Mouse (Mus musculus) gastrocnemius, postnatal 14 days (tissue): ENCODE results near the gene Pcsk2. TPM values are rescaled to one million over a fixed set of nuclear protein-coding genes. Genes with fewer than 3 reads are reported as not detected.

Source experiments
- DNase-seq: peaks from one replicate; pipeline ENCODE4 v3.0.0; 2021; ENCODE audit warnings: mixed read lengths
- intact Hi-C: fragments of 180-260 bp; cut with DNase I; formaldehyde crosslinking; loops from one replicate; pipeline ENCODE4 v1.15.1; 2025; ENCODE audit warnings: low total_unique reads
- total RNA-seq, 2 experiments: library from RNA; stranded (reverse); gene quantifications; 2 replicates each; pipeline ENCODE4 v1.2.3; 2021

The Pcsk2 gene
- total RNA-seq, 2 experiments from 2014 or later, result 0.18 to 0.35 TPM

- intact Hi-C loops, result no loop called here
- no peak for DNase-seq
Measured at GRCm38 (mm10) chr2:143713902-143714301, 167.9 kb downstream of the Pcsk2 start.

- no peak for DNase-seq
- intact Hi-C loops, result no loop called here
Measured at GRCm38 (mm10) chr2:143715110-143715509, 169.2 kb downstream of the Pcsk2 start.

GRCm38 (mm10) chr2:143723231-143723630, 177.3 kb downstream of the Pcsk2 start:
- intact Hi-C loops, result no loop called here
- no peak for DNase-seq

GRCm38 (mm10) chr2:143724101-143724500, 178.1 kb downstream of the Pcsk2 start:
- DNase-seq, result no peak
- intact Hi-C loops, result no loop called here

- intact Hi-C loops, result no loop called here
- no peak for DNase-seq
Measured at GRCm38 (mm10) chr2:143724720-143725119, 178.8 kb downstream of the Pcsk2 start.

- intact Hi-C loops, result no loop called here
- no peak for DNase-seq
Measured at GRCm38 (mm10) chr2:143732501-143732900, 186.5 kb downstream of the Pcsk2 start.

GRCm38 (mm10) chr2:143735442-143735841, 189.5 kb downstream of the Pcsk2 start:
- intact Hi-C loops, result no loop called here

GRCm38 (mm10) chr2:143739475-143740226, 193.7 kb downstream of the Pcsk2 start:
- intact Hi-C loops, result no loop called here
- no peak for DNase-seq

More at GRCm38 (mm10) chr2:143735442-143735841, 189.5 kb downstream of the Pcsk2 start:
- DNase-seq, result no peak

GRCm38 (mm10) chr2:143742436-143742835, 196.5 kb downstream of the Pcsk2 start:
- intact Hi-C loops, result no loop called here
- no peak for DNase-seq

GRCm38 (mm10) chr2:143743081-143743480, 197.1 kb downstream of the Pcsk2 start:
- DNase-seq, result peak; percentile 12
- intact Hi-C loops, result no loop called here

GRCm38 (mm10) chr2:143752051-143752788, 206.3 kb downstream of the Pcsk2 start:
- intact Hi-C loops, result no loop called here
- no peak for DNase-seq

GRCm38 (mm10) chr2:143776448-143776847, 230.5 kb downstream of the Pcsk2 start:
- intact Hi-C loops, result loop anchor here (5.0 kb wide), 1 partner anchor 664 kb away; no protein-coding TSS in a partner anchor
- DNase-seq, result no peak

GRCm38 (mm10) chr2:143780310-143780709, 234.4 kb downstream of the Pcsk2 start:
- no peak for DNase-seq
- intact Hi-C loops, result no loop called here

GRCm38 (mm10) chr2:143789911-143790310, 244.0 kb downstream of the Pcsk2 start:
- intact Hi-C loops, result no loop called here
- no peak for DNase-seq

- no peak for DNase-seq
- intact Hi-C loops, result no loop called here
Measured at GRCm38 (mm10) chr2:143795858-143796257, 249.9 kb downstream of the Pcsk2 start.

GRCm38 (mm10) chr2:143796335-143797013, 250.5 kb downstream of the Pcsk2 start:
- intact Hi-C loops, result no loop called here
- DNase-seq, result no peak

- DNase-seq, result no peak
- intact Hi-C loops, result no loop called here
Measured at GRCm38 (mm10) chr2:143801097-143801496, 255.1 kb downstream of the Pcsk2 start.

GRCm38 (mm10) chr2:143806140-143806923, 260.4 kb downstream of the Pcsk2 start:
- DNase-seq, result no peak

GRCm38 (mm10) chr2:143806924-143807664, 261.1 kb downstream of the Pcsk2 start:
- no peak for DNase-seq
- intact Hi-C loops, result no loop called here

More at GRCm38 (mm10) chr2:143806140-143806923, 260.4 kb downstream of the Pcsk2 start:
- intact Hi-C loops, result no loop called here
